Mouse (Mus musculus) liver, embryonic 14.5 days (tissue): ENCODE results near the gene Gngt2. TPM values are rescaled to one million over a fixed set of nuclear protein-coding genes. Genes with fewer than 3 reads are reported as not detected.

Source experiments
- ATAC-seq: fragments of 200-750 bp; cut with Nextera tagmentation; 2 replicates; pipeline ENCODE4 v1.8.0; 2017; ENCODE audit warnings: moderate number of reproducible peaks, mild to moderate bottlenecking, moderate library complexity; ENCODE audit not compliant: insufficient read depth
- DNase-seq, 3 experiments: peaks; one replicate each; pipeline ENCODE4 v3.0.0-alpha.2; 2012 to 2013; ENCODE audit warnings: low read depth in 3 of 3, low spot score in 3 of 3
- H3K27ac ChIP-seq: fragments of 300-500 bp; sonication (generic); 2 replicates; pipeline ENCODE4 v1.5.1; 2014; ENCODE audit warnings: moderate library complexity, mild to moderate bottlenecking, control low read depth, inconsistent platforms
- H3K27me3 ChIP-seq: fragments of 300-500 bp; sonication (generic); 2 replicates; pipeline ENCODE4 v1.6.1; 2014; ENCODE audit warnings: mild to moderate bottlenecking, low read length, moderate library complexity; ENCODE audit not compliant: control insufficient read depth, insufficient read depth
- H3K36me3 ChIP-seq: fragments of 300-500 bp; sonication (generic); replicated peaks from 2 replicates; pipeline ENCODE4 v1.6.1; 2014; ENCODE audit warnings: low read depth; ENCODE audit not compliant: control insufficient read depth, insufficient read depth
- H3K4me1 ChIP-seq, 2 experiments: fragments of 200-500 bp in 1 of 2; fragments of 300-500 bp in 1 of 2; sonication (generic) in 1 of 2; replicated peaks; 2 replicates each; pipeline ENCODE4 v1.6.1; 2012 to 2014; ENCODE audit warnings: antibody characterized with exemption in 1 of 2, inconsistent platforms in 1 of 2, low read length in 1 of 2; ENCODE audit not compliant: control insufficient read depth in 2 of 2, insufficient read depth in 2 of 2
- H3K4me2 ChIP-seq: fragments of 300-500 bp; sonication (generic); 2 replicates; pipeline ENCODE4 v1.6.1; 2014; ENCODE audit warnings: low read depth, mild to moderate bottlenecking, control low read depth, moderate library complexity
- H3K4me3 ChIP-seq, 2 experiments: fragments of 200-500 bp in 1 of 2; fragments of 300-500 bp in 1 of 2; sonication (generic) in 1 of 2; 2 replicates each; pipeline ENCODE4 v1.5.1; 2012 to 2014; ENCODE audit warnings: low read depth in 2 of 2, low read length in 2 of 2, mild to moderate bottlenecking in 2 of 2, control low read depth in 1 of 2, inconsistent platforms in 1 of 2, moderate library complexity in 1 of 2; ENCODE audit not compliant: insufficient read depth in 1 of 2
- H3K9ac ChIP-seq: fragments of 300-500 bp; sonication (generic); replicated peaks from 2 replicates; pipeline ENCODE4 v1.6.1; 2014; ENCODE audit warnings: mild to moderate bottlenecking, control low read depth, moderate library complexity
- H3K9me3 ChIP-seq: fragments of 300-500 bp; sonication (generic); 2 replicates; pipeline ENCODE4 v1.6.1; 2016; ENCODE audit warnings: low read length, mixed read lengths; ENCODE audit not compliant: control insufficient read depth
- CTCF ChIP-seq: IDR thresholded peaks from 2 replicates; pipeline ENCODE4 v1.5.1; 2016; ENCODE audit warnings: antibody characterized with exemption, low read depth, control low read depth
- EP300 ChIP-seq: IDR thresholded peaks from 2 replicates; pipeline ENCODE4 v1.6.1; 2016; ENCODE audit warnings: antibody characterized with exemption, low read depth
- WGBS: fragments of 180-500 bp; shearing (Covaris S2); extraction: QIAGEN DNeasy Blood & Tissue Kit; methylation state at CpG from one replicate; pipeline ENCODE4 v1.1.7; 2014; ENCODE audit not compliant: insufficient replicate concordance; 5-methylcytosine and 5-hydroxymethylcytosine counted together
- polyA plus RNA-seq, 2 experiments: library from polyadenylated mRNA; depleted of rRNA in 1 of 2; stranded (reverse) in 1 of 2; unstranded in 1 of 2; fragments of >200 nt; fragmentation: Nextera tagmentation in 1 of 2; extraction: Ambion mirVana in 1 of 2; gene quantifications; 2 replicates each; pipeline versions ENCODE4 v1.2.1 to v1.2.3; 2012 to 2014

Gngt2 gene
- polyA plus RNA-seq, 2 experiments: 13.0 to 16.5 TPM

DNA sequence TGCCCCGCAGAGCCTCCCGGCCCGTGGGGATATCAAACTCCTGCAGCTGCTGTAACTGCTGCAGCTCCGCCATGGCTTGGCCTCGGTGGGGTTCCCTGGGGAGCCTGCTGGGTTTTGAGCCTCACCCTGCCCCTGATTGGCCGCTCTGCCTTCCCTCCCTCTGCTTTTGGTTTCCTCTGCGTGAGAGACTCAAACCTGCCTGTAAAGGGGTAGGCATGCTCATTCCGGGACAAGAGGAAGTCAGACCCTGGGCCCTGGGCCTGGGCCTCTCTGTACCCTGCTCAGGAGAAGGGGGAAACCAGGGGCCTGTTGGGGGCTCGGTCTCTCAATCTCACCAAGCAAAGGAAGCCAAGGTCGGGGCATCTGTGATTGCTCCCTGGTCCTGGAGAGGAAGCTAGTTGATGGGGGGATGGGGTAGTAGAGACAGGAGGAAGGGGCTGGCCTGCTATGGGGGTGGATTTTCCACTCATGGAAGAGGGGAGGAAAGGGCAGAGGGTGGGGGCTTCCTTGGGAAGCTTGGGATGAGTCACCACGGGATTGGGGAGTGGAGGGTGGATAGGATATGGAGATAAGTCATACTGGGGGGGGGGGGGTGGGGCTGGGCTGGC lies 5.2 kb downstream of the Gngt2 start, which contains the start of gene Abi3:
Abi3 (minus strand) TSS at position 403 of the 608 bp plus-strand sequence.
- WGBS: 3% methylated on average over 11 of the region's 11 CpGs

GRCm38 (mm10) chr11:95842953-95843352 lies 5.9 kb downstream of the Gngt2 start:
- ATAC-seq (no peak), DNase-seq (no peak)
- Histone ChIP-seq H3K9me3 (no peaks in the 10 kb centered on the region), H3K27me3 (no peaks in the 10 kb centered on the region; the same call in 1 of the 2 replicates), H3K27ac (no peak overlapping the region), H3K36me3 (no peaks in the 10 kb centered on the region), H3K4me1 (peaks cover 4 to 21% of the 10 kb centered on the region in 2 experiments; a peak in 3 of 4 replicates), H3K4me2 (peak overlapping the region; percentile 31; the same call in 1 of the 2 replicates), H3K9ac (no peak overlapping the region), H3K4me3 (no peak overlapping the region)
- no peak for TF ChIP-seq EP300
- no peak for TF ChIP-seq CTCF
- 34% methylated on average over 5 of the region's 5 CpGs for WGBS

More for the DNA sequence above, 5.2 kb downstream of the Gngt2 start, which contains the start of gene Abi3:
- Histone ChIP-seq H3K4me3 (peak within 1 kb of the TSS; percentile 25 to 31; a peak in 3 of 4 replicates), H3K27ac (no peak within 1 kb of the TSS), H3K4me1 (peaks cover 4 to 23% of the 10 kb centered on the region in 2 experiments; a peak in 3 of 4 replicates), H3K27me3 (no peaks in the 10 kb centered on the region; the same call in 1 of the 2 replicates), H3K36me3 (no peaks in the 10 kb centered on the region), H3K4me2 (peak within 1 kb of the TSS; percentile 38), H3K9ac (no peak within 1 kb of the TSS), H3K9me3 (no peaks in the 10 kb centered on the region)
- no peak for TF ChIP-seq EP300
- TF ChIP-seq CTCF: no peak
- ATAC-seq (peak; percentile 74), DNase-seq (peak in 1 of 3 experiments; percentile 49)

GRCm38 (mm10) chr11:95843421-95843950 lies 6.5 kb downstream of the Gngt2 start:
- H3K9me3 ChIP-seq: no peaks in the 10 kb centered on the region
- DNase-seq (no peak), ATAC-seq (no peak)
- WGBS: 31% methylated on average over 6 of the region's 6 CpGs
- no peaks in the 10 kb centered on the region; the same call in 1 of the 2 replicates for H3K27me3 ChIP-seq
- H3K4me2 ChIP-seq: peak overlapping the region; percentile 31
- H3K4me1 ChIP-seq: peaks cover 4 to 19% of the 10 kb centered on the region in 2 experiments; a peak in 3 of 4 replicates
- no peak overlapping the region for H3K27ac ChIP-seq
- no peaks in the 10 kb centered on the region for H3K36me3 ChIP-seq
- TF ChIP-seq EP300 (no peak), CTCF (no peak)
- no peak overlapping the region for H3K4me3 ChIP-seq
- no peak overlapping the region for H3K9ac ChIP-seq

DNA sequence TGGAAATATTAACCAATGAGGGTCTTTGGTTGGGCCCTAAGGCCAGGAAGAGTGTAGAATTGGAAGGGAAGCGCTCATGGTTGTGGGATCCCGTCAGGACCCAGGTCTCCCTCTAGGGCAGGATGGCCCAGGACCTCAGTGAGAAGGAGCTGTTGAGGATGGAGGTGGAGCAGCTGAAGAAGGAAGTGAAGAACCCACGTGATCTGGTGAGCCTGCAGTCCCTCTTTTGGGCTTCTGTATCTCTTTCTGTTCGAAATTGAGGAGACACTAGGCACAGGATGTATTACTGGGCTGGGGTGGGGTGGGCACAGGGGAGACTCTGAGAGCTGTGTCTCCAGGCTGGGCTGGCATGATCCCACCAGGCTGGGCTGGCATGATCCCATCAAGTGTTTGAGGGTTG lies 7.9 kb downstream of the Gngt2 start:
- TF ChIP-seq CTCF: no peak
- peaks cover 4 to 19% of the 10 kb centered on the region in 2 experiments; a peak in 3 of 4 replicates for H3K4me1 ChIP-seq
- H3K27me3 ChIP-seq: no peaks in the 10 kb centered on the region; the same call in 1 of the 2 replicates
- no peak overlapping the region for H3K27ac ChIP-seq
- 41% methylated on average over 4 of the region's 4 CpGs for WGBS
- no peak overlapping the region for H3K4me3 ChIP-seq
- H3K36me3 ChIP-seq: no peaks in the 10 kb centered on the region
- DNase-seq: no peak
- H3K9ac ChIP-seq: no peak overlapping the region
- H3K9me3 ChIP-seq: no peaks in the 10 kb centered on the region
- no peak for ATAC-seq
- no peak overlapping the region for H3K4me2 ChIP-seq

DNA sequence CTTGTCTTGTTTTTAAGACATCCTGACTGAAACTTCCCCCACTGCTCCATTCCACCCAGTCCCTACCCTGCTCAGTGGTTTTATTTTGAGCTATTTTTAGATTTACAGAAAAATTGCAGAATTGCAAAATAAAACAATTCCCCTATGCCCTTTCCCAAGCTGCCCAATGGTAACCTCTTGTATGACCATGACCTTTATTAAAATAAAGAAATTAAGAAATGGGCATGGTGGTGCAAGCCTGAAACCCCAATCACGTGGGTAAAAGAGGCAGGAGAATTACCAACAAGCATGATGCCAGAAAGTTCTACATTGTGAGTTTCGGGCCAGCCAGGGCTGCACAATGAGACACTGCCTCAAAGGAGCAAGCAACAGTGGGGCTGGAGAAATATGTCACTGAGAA lies 13.9 kb downstream of the Gngt2 start:
- no peaks in the 10 kb centered on the region for H3K4me1 ChIP-seq
- no peaks in the 10 kb centered on the region for H3K36me3 ChIP-seq
- H3K27me3 ChIP-seq: no peaks in the 10 kb centered on the region; the same call in 1 of the 2 replicates
- ATAC-seq (no peak), DNase-seq (no peak)
- H3K27ac ChIP-seq: no peak overlapping the region
- H3K4me3 ChIP-seq: no peak overlapping the region
- no peak overlapping the region for H3K9ac ChIP-seq
- TF ChIP-seq EP300 (no peak), CTCF (no peak)
- WGBS: 55% methylated on average over 2 of the region's 2 CpGs
- H3K9me3 ChIP-seq: no peaks in the 10 kb centered on the region
- no peak overlapping the region for H3K4me2 ChIP-seq
